ENCODE assay signal across 9 mouse cellular contexts in the genomic region with DNA sequence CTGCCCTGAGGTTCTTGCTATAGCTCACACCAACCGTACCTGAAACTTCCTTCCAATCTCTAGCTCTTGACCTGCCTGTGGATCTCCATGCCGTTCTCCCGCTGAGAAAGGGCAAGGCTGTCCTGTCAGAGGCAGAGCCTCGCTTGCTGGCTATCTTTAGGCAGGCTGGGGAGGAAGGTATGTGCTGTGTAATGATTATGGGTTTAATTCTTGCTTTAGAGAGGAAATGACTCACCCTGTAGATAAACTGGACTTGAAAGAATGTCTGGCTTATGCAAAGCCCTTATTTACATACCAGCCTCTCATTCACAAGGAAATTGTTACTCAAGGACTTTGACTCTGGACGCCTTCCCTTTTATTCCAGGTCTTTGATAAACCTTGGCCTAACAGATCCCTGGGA.
DNase-seq lines count a peak whose midpoint lies in the region; ATAC-seq and TF ChIP-seq lines count a peak whose summit lies in the region.
"Had no signal": no experiment of that assay in that cellular context is flagged by ENCODE, and none has a peak within 500 bp of the region (broad histone marks: within the 10 kb centered on the region; RNA-seq: fewer than 3 reads in every experiment).

No protein-coding gene starts in this region.

- peaks cover 15 to 37% of the 10 kb centered on the region in 2 experiments for H3K4me1 ChIP-seq in liver, embryonic 14.5 days (replicated peaks; ENCODE audit: control insufficient read depth in 2 of 2, insufficient read depth in 2 of 2, low read length in 1 of 2)
- no peaks in the 10 kb centered on the region for H3K4me1 ChIP-seq in midbrain, embryonic 15.5 days

- no peak for TF ChIP-seq CTCF in liver, embryonic 14.5 days (IDR thresholded peaks at IDR 0.05; ENCODE audit: low read depth)

- peak; percentile 92 for ATAC-seq in granulocyte monocyte progenitor cell, adult 5-6 weeks (replicated peaks; ENCODE audit: poor library complexity, severe bottlenecking)
- peak; percentile 54 for ATAC-seq in liver, embryonic 14.5 days (ENCODE audit: insufficient read depth)
- ATAC-seq in midbrain, embryonic 15.5 days (replicated peaks): no peak

- TF ChIP-seq EP300 in liver, embryonic 14.5 days (IDR thresholded peaks at IDR 0.05; ENCODE audit: low read depth): no peak

- H3K9me3 ChIP-seq in liver, embryonic 14.5 days (ENCODE audit: control insufficient read depth, low read length): no peaks in the 10 kb centered on the region
- H3K9me3 ChIP-seq in midbrain, embryonic 15.5 days: no peaks in the 10 kb centered on the region

- no peaks in the 10 kb centered on the region for H3K27me3 ChIP-seq in liver, embryonic 14.5 days (ENCODE audit: control insufficient read depth, insufficient read depth, low read length)
- H3K27me3 ChIP-seq in midbrain, embryonic 15.5 days (replicated peaks): no peaks in the 10 kb centered on the region

- H3K4me3 ChIP-seq in liver, embryonic 14.5 days (ENCODE audit: insufficient read depth in 1 of 2, low read depth in 2 of 2, low read length in 2 of 2): no peak overlapping the region
- no peak overlapping the region for H3K4me3 ChIP-seq in midbrain, embryonic 15.5 days

- H3K27ac ChIP-seq in liver, embryonic 14.5 days: no peak overlapping the region
- H3K27ac ChIP-seq in midbrain, embryonic 15.5 days: no peak overlapping the region

- H3K36me3 ChIP-seq in liver, embryonic 14.5 days (replicated peaks; ENCODE audit: control insufficient read depth, insufficient read depth, low read depth): no peaks in the 10 kb centered on the region
- no peaks in the 10 kb centered on the region for H3K36me3 ChIP-seq in midbrain, embryonic 15.5 days (replicated peaks)

- 5% methylated on average over 5 of the region's 5 CpGs for WGBS in liver, embryonic 14.5 days (ENCODE audit: insufficient replicate concordance)
- 61% methylated on average over 5 of the region's 5 CpGs for WGBS in midbrain, embryonic 15.5 days

- DNase-seq in kidney, postnatal 14 days: peak; percentile 35
- no peak for DNase-seq in kidney, adult 8-10 months
- peak in 1 of 3 experiments; percentile 33 for DNase-seq in liver, embryonic 14.5 days (ENCODE audit: low read depth in 3 of 3, low spot score in 3 of 3)
- peak; percentile 75 for DNase-seq in yolk sac, embryonic 10.5 days (ENCODE audit: low spot score)
- DNase-seq in thymus, postnatal 0 days (ENCODE audit: low spot score): no peak
- DNase-seq in cerebellum, postnatal 4 days (ENCODE audit: low spot score in 2 of 2): no peak
- DNase-seq: thymus, postnatal 4 days had no signal

- H3K4me2 ChIP-seq in liver, embryonic 14.5 days (ENCODE audit: low read depth): no peak overlapping the region
- no peak overlapping the region for H3K4me2 ChIP-seq in midbrain, embryonic 15.5 days

- H3K9ac ChIP-seq in liver, embryonic 14.5 days (replicated peaks): no peak overlapping the region
- no peak overlapping the region for H3K9ac ChIP-seq in midbrain, embryonic 15.5 days

Comparison
In these comparisons a context has a peak if more than half of its experiments do, and no peak if none do; other contexts are left out.
1. DNase-seq: peak in kidney, postnatal 14 days (single experiment) and yolk sac, embryonic 10.5 days (single experiment); none in kidney, adult 8-10 months (0 of 2), thymus, postnatal 0 days (single experiment) and cerebellum, postnatal 4 days (0 of 2).